Mouse (Mus musculus): ENCODE measurements around the gene Ppp1r1c. TPM values are rescaled to one million over a fixed set of nuclear protein-coding genes. Genes with fewer than 3 reads are reported as not detected.

The Ppp1r1c gene
- polyA plus RNA-seq, 1 experiment from 2014 or later = 16.2 TPM

DNA sequence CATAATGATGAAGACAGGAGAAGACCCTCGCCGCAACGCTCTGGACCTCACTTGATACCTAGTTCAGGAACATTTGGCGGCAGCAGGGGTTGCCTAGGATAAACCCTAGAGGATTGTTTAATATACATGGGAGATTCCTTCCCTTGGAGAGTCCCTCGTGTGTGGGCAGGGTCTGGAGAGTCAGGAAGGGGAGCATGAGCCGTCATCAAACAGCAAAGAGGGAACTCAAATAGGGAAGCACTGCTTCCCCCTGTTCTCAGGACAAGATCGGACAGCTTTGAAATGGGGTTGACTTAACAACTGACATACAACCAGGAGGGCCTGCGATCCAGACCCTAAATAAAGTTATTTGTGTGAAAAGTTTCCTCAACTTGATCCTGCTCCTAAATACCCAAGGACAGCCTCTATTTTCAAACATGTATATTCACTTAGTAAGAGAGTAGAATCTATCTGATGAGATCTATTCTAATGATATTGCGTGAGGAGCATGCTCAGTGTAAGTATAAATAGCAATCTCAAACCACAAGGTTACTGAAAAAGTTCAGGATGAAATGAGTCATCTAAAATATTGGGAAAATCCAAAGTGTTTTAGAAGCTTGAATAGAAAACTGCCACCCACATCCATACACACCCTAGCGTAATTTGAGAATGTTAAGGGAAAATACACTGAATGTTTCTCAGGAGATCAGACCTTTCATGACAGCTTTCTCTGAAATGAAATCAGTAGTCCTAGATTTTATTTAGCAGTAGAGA, 10.9 kb upstream of the Ppp1r1c start:
- no peaks in the 10 kb centered on the region for H3K27me3 ChIP-seq (replicated peaks; ENCODE audit: low read depth, poor library complexity, severe bottlenecking)
- H3K27ac ChIP-seq (replicated peaks) = no peak overlapping the region
- 87% methylated on average over 10 of the region's 10 CpGs for WGBS
- no peak for DNase-seq (ENCODE audit: low spot score)
- H3K4me1 ChIP-seq = no peaks in the 10 kb centered on the region
- H3K4me3 ChIP-seq = no peak overlapping the region
- no peaks in the 10 kb centered on the region for H3K36me3 ChIP-seq (replicated peaks)
- no peaks in the 10 kb centered on the region for H3K9me3 ChIP-seq

DNA sequence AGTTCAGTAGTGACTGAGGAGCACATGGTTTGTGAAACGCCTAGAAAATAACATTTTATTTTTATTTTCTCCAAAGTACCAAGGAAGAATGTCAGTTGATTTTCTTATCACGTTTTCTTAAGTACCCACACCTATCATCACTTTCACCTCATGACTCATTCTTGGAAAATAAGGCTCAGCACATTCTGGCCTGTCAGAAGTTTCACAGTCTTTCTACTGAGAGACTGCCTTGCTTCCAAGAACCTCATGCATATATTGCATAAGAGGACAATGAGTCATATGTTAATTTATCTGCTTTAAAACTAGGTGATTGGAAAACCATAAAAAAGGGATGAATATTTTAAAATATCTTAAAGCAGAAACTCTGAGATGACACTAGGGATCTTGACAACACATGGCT, 9.4 kb upstream of the Ppp1r1c start:
- Histone ChIP-seq H3K9me3 (no peaks in the 10 kb centered on the region), H3K4me3 (no peak overlapping the region), H3K27ac (replicated peaks) (no peak overlapping the region), H3K4me1 (no peaks in the 10 kb centered on the region), H3K36me3 (replicated peaks) (no peaks in the 10 kb centered on the region), H3K27me3 (replicated peaks; ENCODE audit: low read depth, poor library complexity, severe bottlenecking) (no peaks in the 10 kb centered on the region)
- no peak for DNase-seq (ENCODE audit: low spot score)
- 81% methylated on average over 2 of the region's 2 CpGs for WGBS

DNA sequence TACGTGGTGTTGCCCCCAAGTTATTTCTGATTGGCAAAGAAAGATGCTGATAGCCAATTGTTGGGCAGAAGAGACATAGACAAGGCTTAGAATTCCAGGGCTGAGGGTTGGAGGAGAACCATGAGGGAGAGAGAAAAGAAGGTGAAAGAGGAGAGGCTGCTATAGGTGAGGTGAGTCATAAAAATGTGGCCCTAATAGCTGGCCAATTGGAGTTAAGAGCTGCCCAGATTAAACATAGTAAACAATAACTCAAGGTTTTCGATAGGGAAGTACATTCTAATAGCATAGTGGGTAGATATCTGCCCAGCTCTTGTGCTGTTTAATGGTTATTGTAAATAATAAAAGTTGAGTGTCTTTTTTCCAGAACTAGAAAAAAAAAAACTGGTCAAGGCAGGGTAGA, 2.8 kb upstream of the Ppp1r1c start:
- Histone ChIP-seq H3K27ac (replicated peaks) (no peak overlapping the region), H3K4me3 (no peak overlapping the region), H3K36me3 (replicated peaks) (no peaks in the 10 kb centered on the region), H3K9me3 (no peaks in the 10 kb centered on the region), H3K27me3 (replicated peaks; ENCODE audit: low read depth, poor library complexity, severe bottlenecking) (no peaks in the 10 kb centered on the region), H3K4me1 (no peaks in the 10 kb centered on the region)
- 86% methylated on average over 2 of the region's 2 CpGs for WGBS
- DNase-seq (ENCODE audit: low spot score) = no peak

DNA sequence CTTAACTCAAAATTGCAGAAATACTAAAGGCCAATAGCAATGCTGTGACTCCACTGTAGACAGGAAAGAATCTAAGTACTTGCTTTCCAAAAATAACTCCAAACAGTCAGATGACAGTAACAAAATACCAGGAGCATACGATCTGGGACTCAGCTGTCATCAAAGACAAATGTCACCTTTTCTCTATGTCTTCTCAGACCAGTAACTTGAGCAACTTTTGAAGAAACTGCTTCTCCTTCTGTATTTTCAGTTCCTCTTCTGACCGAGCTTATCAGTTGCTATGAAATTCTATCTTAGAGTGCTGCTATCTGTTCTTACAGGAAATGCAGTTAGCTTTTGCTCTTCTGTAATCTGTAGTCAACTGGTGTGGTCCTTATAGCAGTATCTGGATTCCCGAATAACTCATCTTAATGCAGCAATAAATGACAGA, 6.1 kb downstream of the Ppp1r1c start:
- no peak for DNase-seq (ENCODE audit: low spot score)
- H3K4me1 ChIP-seq = no peaks in the 10 kb centered on the region
- no peaks in the 10 kb centered on the region for H3K9me3 ChIP-seq
- WGBS = 81% methylated on average over 3 of the region's 3 CpGs
- H3K27me3 ChIP-seq (replicated peaks; ENCODE audit: low read depth, poor library complexity, severe bottlenecking) = no peaks in the 10 kb centered on the region
- H3K4me3 ChIP-seq = no peak overlapping the region
- H3K27ac ChIP-seq (replicated peaks) = no peak overlapping the region
- no peaks in the 10 kb centered on the region for H3K36me3 ChIP-seq (replicated peaks)

DNA sequence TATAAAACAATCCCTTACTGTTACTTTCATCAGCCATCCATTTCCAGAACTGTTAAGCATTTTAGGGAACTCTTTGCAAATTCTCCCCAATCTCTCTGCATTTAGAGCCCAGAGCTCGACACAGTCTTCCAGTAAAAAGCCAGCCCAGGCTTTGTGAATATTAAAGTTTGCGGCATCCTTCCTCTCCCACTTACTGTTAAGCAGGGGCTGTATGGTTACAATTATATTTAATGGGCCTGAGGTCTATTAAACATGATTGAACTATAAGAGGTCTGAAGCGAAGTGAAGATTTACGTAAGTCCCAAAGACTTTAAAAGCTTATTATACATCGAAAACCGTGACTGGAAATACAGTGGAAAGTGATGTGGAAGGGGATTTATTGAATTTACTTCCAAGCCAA, 7.2 kb downstream of the Ppp1r1c start:
- Histone ChIP-seq H3K36me3 (replicated peaks) (no peaks in the 10 kb centered on the region), H3K4me1 (no peaks in the 10 kb centered on the region), H3K27me3 (replicated peaks; ENCODE audit: low read depth, poor library complexity, severe bottlenecking) (no peaks in the 10 kb centered on the region), H3K9me3 (no peaks in the 10 kb centered on the region), H3K27ac (replicated peaks) (no peak overlapping the region), H3K4me3 (no peak overlapping the region)
- WGBS = 76% methylated on average over 6 of the region's 6 CpGs
- no peak for DNase-seq (ENCODE audit: low spot score)

DNA sequence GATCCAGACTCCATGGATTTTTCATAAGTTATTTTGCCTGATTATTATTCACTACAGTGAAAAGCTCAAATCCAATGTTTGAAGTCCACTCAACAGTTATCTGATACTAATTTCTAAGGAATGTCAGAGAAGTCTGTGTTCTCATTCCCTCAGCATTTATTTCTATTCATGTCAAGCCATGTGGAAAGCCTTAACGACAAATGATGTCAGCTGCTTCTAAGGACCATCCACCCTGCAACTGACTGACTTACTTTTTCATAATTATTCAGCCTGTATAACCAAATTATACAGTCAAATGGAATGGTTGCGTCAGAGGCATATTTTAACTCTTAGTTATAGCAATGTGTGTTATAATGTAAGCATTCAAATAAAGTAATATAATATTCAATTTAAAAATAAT, 8.3 kb downstream of the Ppp1r1c start:
- H3K4me3 ChIP-seq = no peak overlapping the region
- WGBS = 73% methylated on average over 2 of the region's 2 CpGs
- H3K36me3 ChIP-seq (replicated peaks) = no peaks in the 10 kb centered on the region
- H3K27ac ChIP-seq (replicated peaks) = no peak overlapping the region
- no peaks in the 10 kb centered on the region for H3K4me1 ChIP-seq
- H3K27me3 ChIP-seq (replicated peaks; ENCODE audit: low read depth, poor library complexity, severe bottlenecking) = no peaks in the 10 kb centered on the region
- H3K9me3 ChIP-seq = no peaks in the 10 kb centered on the region
- DNase-seq (ENCODE audit: low spot score) = no peak

DNA sequence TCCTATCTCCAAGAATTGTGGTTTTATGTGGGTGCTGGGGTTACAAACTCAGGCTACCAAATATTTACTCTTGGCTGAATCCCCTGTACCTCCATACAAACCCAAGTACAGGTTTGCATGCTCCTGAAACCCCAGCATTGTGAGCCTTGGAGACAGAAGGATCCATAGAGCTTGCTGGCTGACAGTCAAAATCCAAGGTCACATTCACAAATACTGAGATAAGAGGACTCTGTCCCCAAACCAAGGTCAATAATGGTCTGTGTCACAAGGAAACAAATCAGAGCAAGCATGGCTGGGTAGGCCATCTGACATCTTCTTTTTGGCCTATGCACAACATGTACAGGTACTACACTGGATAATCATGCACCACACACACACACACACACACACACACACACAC, 10.3 kb downstream of the Ppp1r1c start:
- H3K36me3 ChIP-seq (replicated peaks) = no peaks in the 10 kb centered on the region
- no peaks in the 10 kb centered on the region for H3K4me1 ChIP-seq
- no peaks in the 10 kb centered on the region for H3K9me3 ChIP-seq
- no peak for DNase-seq (ENCODE audit: low spot score)
- no peak overlapping the region for H3K4me3 ChIP-seq
- H3K27me3 ChIP-seq (replicated peaks; ENCODE audit: low read depth, poor library complexity, severe bottlenecking) = no peaks in the 10 kb centered on the region
- H3K27ac ChIP-seq (replicated peaks) = no peak overlapping the region

DNA sequence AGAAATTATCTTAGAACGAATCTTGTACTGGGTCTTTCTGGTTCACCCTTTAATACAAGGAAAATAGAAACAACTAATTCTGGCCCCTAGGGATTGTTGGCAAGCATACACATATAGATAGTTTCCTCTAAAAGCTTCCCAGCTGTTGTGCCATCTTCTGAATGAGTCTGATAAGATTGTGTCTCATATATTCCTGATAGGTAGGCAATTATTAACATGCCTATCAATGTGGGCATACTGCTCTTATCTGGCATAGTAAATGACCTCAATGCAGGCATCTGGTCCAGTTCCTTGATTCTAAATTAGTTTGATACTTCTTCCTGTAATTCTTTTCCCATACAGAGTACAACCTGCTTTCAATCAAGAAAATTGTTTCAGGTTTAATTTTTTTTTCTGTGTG, 14.8 kb downstream of the Ppp1r1c start:
- DNase-seq (ENCODE audit: low spot score) = no peak
- H3K9me3 ChIP-seq = no peaks in the 10 kb centered on the region
- H3K4me1 ChIP-seq = no peaks in the 10 kb centered on the region
- H3K27ac ChIP-seq (replicated peaks) = no peak overlapping the region
- WGBS = 87% methylated on average over 1 of the region's 1 CpGs
- no peak overlapping the region for H3K4me3 ChIP-seq
- H3K36me3 ChIP-seq (replicated peaks) = no peaks in the 10 kb centered on the region
- H3K27me3 ChIP-seq (replicated peaks; ENCODE audit: low read depth, poor library complexity, severe bottlenecking) = no peaks in the 10 kb centered on the region

DNA sequence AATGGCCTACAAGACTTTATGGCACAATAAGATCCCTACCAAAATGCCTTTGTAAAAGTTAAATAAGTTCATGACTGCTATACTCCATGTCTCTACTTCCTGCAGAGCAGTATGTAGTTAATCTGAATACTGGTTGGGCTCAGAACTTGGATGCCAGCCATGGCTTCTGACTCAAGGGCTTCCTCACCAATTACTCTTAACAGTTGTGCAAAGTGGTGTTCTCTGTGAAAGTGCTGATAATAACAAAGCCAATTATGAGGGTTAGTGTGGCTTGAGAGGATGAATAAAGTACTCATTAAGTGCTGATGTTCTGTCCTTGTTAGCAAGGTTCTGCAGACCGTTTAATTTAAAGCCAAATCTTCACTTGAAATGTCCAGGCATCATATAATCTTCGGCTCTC, 31.4 kb downstream of the Ppp1r1c start:
- Histone ChIP-seq H3K4me1 (no peaks in the 10 kb centered on the region), H3K9me3 (0 out of 2 replicates have a peak, but pooled peaks cover 2% of the 10 kb centered on the region), H3K27ac (replicated peaks) (no peak overlapping the region), H3K4me3 (no peak overlapping the region), H3K27me3 (replicated peaks; ENCODE audit: low read depth, poor library complexity, severe bottlenecking) (no peaks in the 10 kb centered on the region), H3K36me3 (replicated peaks) (no peaks in the 10 kb centered on the region)
- WGBS = 88% methylated on average over 2 of the region's 2 CpGs
- DNase-seq (ENCODE audit: low spot score) = no peak

DNA sequence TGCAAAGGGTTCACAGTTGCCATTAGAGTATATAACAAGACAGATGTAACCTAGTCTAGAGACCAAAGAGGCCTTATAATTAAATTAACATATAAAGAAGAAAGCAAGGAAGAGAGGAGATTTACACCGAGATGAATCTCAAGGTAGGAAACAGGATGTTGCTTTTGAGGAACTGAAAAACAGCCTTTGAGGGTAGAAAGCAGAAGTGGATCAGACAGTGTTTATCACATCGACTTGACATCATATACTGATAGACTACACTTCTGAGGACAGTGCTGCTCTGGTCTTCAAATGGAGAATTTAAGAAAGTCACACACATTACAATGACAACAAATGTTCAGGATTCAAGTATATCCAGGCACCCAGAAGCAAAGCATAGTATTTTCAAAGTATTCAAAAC, 34.4 kb downstream of the Ppp1r1c start:
- H3K36me3 ChIP-seq (replicated peaks) = no peaks in the 10 kb centered on the region
- H3K4me1 ChIP-seq = no peaks in the 10 kb centered on the region
- H3K9me3 ChIP-seq = 0 out of 2 replicates have a peak, but pooled peaks cover 2% of the 10 kb centered on the region
- DNase-seq (ENCODE audit: low spot score) = no peak
- no peak overlapping the region for H3K27ac ChIP-seq (replicated peaks)
- no peak overlapping the region for H3K4me3 ChIP-seq
- WGBS = 87% methylated on average over 2 of the region's 2 CpGs
- no peaks in the 10 kb centered on the region for H3K27me3 ChIP-seq (replicated peaks; ENCODE audit: low read depth, poor library complexity, severe bottlenecking)

DNA sequence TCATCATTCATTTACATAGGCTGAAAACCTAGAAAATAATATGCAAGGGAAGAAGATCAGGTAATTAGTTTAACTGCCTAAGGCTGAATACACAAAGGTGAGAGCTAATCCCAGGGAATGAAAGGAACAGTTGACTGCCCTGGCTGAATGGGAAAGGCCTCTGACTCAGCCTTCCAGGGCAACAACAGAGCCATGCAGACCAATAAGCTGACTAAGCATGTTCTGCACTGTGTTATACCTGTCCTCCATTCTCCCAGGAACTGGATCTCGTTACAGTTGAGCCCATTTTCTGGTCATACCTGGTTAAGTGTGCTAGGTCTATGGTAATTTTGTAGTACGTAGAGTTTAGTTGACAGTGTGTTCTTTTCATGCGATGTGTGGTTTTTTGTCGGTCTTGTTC, 36.6 kb downstream of the Ppp1r1c start:
- no peak overlapping the region for H3K27ac ChIP-seq (replicated peaks)
- H3K4me1 ChIP-seq = no peaks in the 10 kb centered on the region
- H3K9me3 ChIP-seq = no peaks in the 10 kb centered on the region
- no peaks in the 10 kb centered on the region for H3K36me3 ChIP-seq (replicated peaks)
- H3K4me3 ChIP-seq = no peak overlapping the region
- DNase-seq (ENCODE audit: low spot score) = no peak
- 91% methylated on average over 4 of the region's 4 CpGs for WGBS
- H3K27me3 ChIP-seq (replicated peaks; ENCODE audit: low read depth, poor library complexity, severe bottlenecking) = no peaks in the 10 kb centered on the region

DNA sequence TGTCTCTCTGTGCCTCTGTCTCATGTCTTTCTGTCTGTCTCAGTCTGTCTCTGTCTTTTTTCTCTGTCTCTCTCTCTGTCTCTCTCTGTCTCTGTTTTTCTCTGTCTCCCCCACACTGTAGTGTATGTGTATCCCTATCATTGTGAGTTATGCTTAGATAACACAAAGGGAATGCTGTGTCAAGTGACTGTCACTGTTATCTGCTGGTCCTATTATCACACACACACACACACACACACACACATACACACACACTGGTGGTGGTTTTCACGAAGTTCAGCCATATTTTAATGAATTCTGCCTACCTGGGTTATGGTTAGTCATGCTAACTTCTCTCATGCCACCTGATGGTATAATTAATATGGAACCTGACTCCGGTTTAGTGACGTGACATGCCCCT, 44.1 kb downstream of the Ppp1r1c start:
- 78% methylated on average over 3 of the region's 3 CpGs for WGBS
- no peaks in the 10 kb centered on the region for H3K27me3 ChIP-seq (replicated peaks; ENCODE audit: low read depth, poor library complexity, severe bottlenecking)
- H3K36me3 ChIP-seq (replicated peaks) = no peaks in the 10 kb centered on the region
- H3K9me3 ChIP-seq = no peaks in the 10 kb centered on the region
- no peaks in the 10 kb centered on the region for H3K4me1 ChIP-seq
- H3K27ac ChIP-seq (replicated peaks) = no peak overlapping the region
- DNase-seq (ENCODE audit: low spot score) = no peak
- no peak overlapping the region for H3K4me3 ChIP-seq

DNA sequence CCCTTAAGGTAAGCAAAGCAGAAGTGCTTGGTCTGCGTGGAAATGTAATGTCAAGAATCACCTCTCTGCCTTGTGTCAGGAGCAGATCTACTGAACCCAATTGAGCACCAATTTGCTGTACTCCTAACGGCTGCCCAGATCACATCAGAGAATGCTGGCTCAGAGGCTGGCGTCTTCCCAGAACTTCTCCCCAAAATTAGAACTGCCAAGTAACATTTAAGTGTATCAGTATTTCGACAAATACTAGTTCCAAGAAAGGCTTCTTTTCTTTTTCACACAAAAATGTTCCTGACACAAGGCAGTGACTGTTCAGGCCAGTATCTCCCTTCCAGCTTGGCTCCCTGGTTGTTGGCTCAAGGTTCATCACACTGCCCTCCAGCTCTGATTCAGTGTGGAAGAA, 52.4 kb downstream of the Ppp1r1c start:
- 83% methylated on average over 4 of the region's 4 CpGs for WGBS
- H3K27me3 ChIP-seq (replicated peaks; ENCODE audit: low read depth, poor library complexity, severe bottlenecking) = no peaks in the 10 kb centered on the region
- no peaks in the 10 kb centered on the region for H3K9me3 ChIP-seq
- no peak overlapping the region for H3K4me3 ChIP-seq
- H3K4me1 ChIP-seq = no peaks in the 10 kb centered on the region
- no peak overlapping the region for H3K27ac ChIP-seq (replicated peaks)
- H3K36me3 ChIP-seq (replicated peaks) = no peaks in the 10 kb centered on the region
- no peak for DNase-seq (ENCODE audit: low spot score)

Data from embryonic facial prominence, embryonic 10.5 days (tissue).